Mouse (Mus musculus) macrophage (primary cell): Measurements from ENCODE around the gene Mmrn1. TPM values are rescaled to one million over a fixed set of nuclear protein-coding genes. Genes with fewer than 3 reads are reported as not detected.

Experiments
- H3K27ac ChIP-seq: fragments of 350-480 bp; formaldehyde crosslinking; 2 replicates; pipeline ENCODE4 v1.9.0; 2021
- H3K36me3 ChIP-seq: fragments of 350-480 bp; formaldehyde crosslinking; 2 replicates; pipeline ENCODE4 v1.9.0; 2021; ENCODE audit errors: inconsistent target
- H3K4me3 ChIP-seq: fragments of 350-480 bp; formaldehyde crosslinking; 2 replicates; pipeline ENCODE4 v1.9.0; 2021; ENCODE audit errors: inconsistent target
- H3K79me2 ChIP-seq: fragments of 350-480 bp; formaldehyde crosslinking; 2 replicates; pipeline ENCODE4 v1.9.0; 2021; ENCODE audit errors: inconsistent target
- WGBS: methylation state at CpG from one replicate; pipeline ENCODE4 v1.1.7; 2026; ENCODE audit warnings: inconsistent platforms; ENCODE audit not compliant: missing documents; 5-methylcytosine and 5-hydroxymethylcytosine counted together
- polyA plus RNA-seq: library from polyadenylated mRNA; stranded (reverse); fragments of 250-400 nt; gene quantifications from 3 replicates; pipeline ENCODE4 v1.2.4, GENCODE M21; 2018; ENCODE audit warnings: inconsistent platforms

Mmrn1 gene
- polyA plus RNA-seq, 1 experiment from 2014 or later, result 0.40 TPM

- Histone ChIP-seq H3K79me2 (no peaks in the 10 kb centered on the region), H3K27ac (no peak overlapping the region), H3K4me3 (no peak overlapping the region), H3K36me3 (no peaks in the 10 kb centered on the region)
- WGBS, result 93% methylated on average over 3 of the region's 3 CpGs
Observed at GRCm38 (mm10) chr6:61003916-61004765, 79.4 kb downstream of the Mmrn1 start.

DNA sequence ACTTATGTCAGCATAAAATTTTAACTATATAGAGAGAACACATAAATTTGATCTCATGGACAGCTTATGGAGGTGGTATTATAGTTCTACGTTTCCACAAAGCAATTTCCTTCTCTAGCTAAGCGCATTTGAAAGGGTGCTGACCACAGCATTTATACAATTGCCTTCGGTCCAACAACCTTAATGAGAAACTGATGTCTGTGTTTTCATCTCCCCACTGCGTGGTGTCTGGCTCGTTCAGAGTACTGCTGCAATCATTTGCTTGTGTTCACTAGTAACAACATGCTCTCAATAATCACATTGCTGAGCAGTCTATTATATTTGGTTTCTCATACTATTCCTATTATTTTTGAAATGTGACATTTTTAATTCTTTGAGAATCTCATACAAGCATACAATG, 89.0 kb downstream of the Mmrn1 start:
- no peak overlapping the region for H3K27ac ChIP-seq
- no peaks in the 10 kb centered on the region for H3K36me3 ChIP-seq
- WGBS, result 90% methylated on average over 5 of the region's 5 CpGs
- H3K79me2 ChIP-seq, result no peaks in the 10 kb centered on the region
- no peak overlapping the region for H3K4me3 ChIP-seq

DNA sequence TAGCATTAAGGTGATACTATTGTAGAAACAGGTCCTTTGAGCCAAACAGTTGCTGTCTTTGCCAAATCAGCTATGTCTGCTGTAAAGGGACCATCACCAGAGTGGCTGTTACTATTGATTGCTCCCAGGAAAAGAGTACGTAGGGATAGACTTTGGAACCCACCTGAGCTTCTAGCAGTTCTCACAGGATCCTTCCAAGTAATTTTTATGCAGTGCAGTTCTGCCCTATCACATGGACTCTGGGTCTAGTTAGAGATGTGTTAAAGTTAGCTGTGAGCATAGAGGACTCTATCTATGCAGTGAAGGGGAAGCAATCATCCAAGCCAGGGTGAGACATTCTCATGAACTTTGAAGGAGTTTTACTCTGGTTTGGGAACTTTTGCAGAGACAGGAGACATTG, 94.9 kb downstream of the Mmrn1 start:
- no peaks in the 10 kb centered on the region for H3K79me2 ChIP-seq
- H3K36me3 ChIP-seq, result no peaks in the 10 kb centered on the region
- H3K4me3 ChIP-seq, result no peak overlapping the region
- WGBS, result 94% methylated on average over 1 of the region's 1 CpGs
- H3K27ac ChIP-seq, result no peak overlapping the region

DNA sequence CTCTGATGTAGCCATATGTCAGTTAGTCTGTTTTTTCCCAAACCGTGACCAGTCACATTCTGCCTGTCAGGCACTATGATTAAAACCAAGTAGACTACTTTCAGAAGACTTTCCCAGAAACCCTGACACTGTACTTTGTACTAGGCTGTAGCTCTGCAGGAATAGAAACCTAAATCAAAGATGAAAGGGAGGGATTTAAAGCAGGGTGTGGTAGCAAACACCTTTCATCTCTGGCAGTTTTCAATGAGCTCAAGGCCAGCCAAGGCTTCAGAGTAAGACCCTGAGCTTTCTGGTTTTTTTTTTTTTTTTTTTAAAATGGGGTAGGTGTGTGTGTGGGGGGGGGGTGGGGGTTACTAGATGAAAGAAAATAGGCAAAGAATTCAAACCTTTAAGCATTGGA, 96.2 kb downstream of the Mmrn1 start:
- WGBS, result 100% methylated on average over 1 of the region's 1 CpGs
- Histone ChIP-seq H3K36me3 (no peaks in the 10 kb centered on the region), H3K79me2 (no peaks in the 10 kb centered on the region), H3K4me3 (no peak overlapping the region), H3K27ac (no peak overlapping the region)

DNA sequence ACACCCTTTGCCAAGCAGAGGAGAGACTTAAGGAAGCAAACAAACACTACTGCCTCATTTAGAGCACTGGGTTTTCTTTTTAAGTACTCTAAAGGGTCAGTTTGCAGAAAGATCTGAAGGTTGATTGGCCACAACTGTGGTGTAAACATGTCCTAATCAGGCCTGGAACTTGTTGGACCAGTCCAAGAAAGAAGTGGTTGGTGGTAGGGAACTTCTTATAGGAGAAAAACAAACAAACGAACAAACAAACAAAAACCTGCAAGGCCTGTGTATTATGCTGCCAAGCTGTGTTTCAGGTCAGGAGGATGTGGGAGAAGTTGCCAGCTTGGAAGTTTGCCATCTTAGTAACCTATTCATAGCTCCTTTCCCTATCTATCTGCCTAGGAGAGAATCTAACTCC, 108.5 kb downstream of the Mmrn1 start:
- 76% methylated on average over 1 of the region's 1 CpGs for WGBS
- Histone ChIP-seq H3K27ac (no peak overlapping the region), H3K36me3 (no peaks in the 10 kb centered on the region), H3K79me2 (no peaks in the 10 kb centered on the region), H3K4me3 (no peak overlapping the region)

Other genes with a start within 250 kb of the Mmrn1 start
- 0.21 to 0.63 TPM in 2 of 3 replicates, not detected in the other for gene Snca, start 95.1 kb upstream of the Mmrn1 start, polyA plus RNA-seq